In the genomic region with DNA sequence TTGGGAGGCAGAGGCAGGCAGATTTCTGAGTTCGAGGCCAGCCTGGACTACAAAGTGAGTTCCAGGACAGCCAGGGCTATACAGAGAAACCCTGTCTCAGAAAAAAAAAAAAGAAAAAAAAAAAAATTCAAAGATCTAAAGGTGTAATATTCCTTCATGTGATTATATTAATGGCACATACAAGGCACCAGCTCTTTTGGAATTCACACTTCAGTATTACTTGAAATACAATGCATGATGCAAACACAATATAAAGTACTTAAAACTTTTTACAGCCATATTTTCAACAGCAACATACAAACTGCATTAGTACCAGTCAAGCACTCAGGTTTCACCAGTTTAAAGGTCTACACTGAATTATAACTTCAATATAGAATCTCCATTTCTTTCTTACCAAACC, we compare ENCODE assay signal across 9 mouse cellular contexts. TPM values are rescaled to one million over a fixed set of nuclear protein-coding genes. Genes with fewer than 3 reads are reported as not detected.
DNase-seq lines count a peak whose midpoint lies in the region; ATAC-seq and TF ChIP-seq lines count a peak whose summit lies in the region.
"Had no signal": no experiment of that assay in that cellular context is flagged by ENCODE, and none has a peak within 500 bp of the region (broad histone marks: within the 10 kb centered on the region; RNA-seq: fewer than 3 reads in every experiment).

No protein-coding gene starts in this region.

- no peaks in the 10 kb centered on the region for H3K27me3 ChIP-seq in kidney, embryonic 15.5 days
- no peaks in the 10 kb centered on the region for H3K27me3 ChIP-seq in embryonic facial prominence, embryonic 14.5 days (replicated peaks; ENCODE audit: control insufficient read depth, insufficient read depth, low read length)
- no peaks in the 10 kb centered on the region for H3K27me3 ChIP-seq in intestine, embryonic 16.5 days (replicated peaks; ENCODE audit: control insufficient read depth, insufficient read depth, low read length)
- no peaks in the 10 kb centered on the region for H3K27me3 ChIP-seq in myocyte (ENCODE audit: control insufficient read depth, insufficient read depth, insufficient read length)

- peaks cover 18% of the 10 kb centered on the region for H3K4me1 ChIP-seq in kidney, embryonic 15.5 days
- peaks cover 9% of the 10 kb centered on the region for H3K4me1 ChIP-seq in embryonic facial prominence, embryonic 14.5 days (ENCODE audit: control insufficient read depth, insufficient read depth, low read length)
- peaks cover 7% of the 10 kb centered on the region for H3K4me1 ChIP-seq in intestine, embryonic 16.5 days (ENCODE audit: control insufficient read depth, insufficient read depth, low read length)

- H3K9me3 ChIP-seq in kidney, embryonic 15.5 days (replicated peaks): no peaks in the 10 kb centered on the region
- no peaks in the 10 kb centered on the region for H3K9me3 ChIP-seq in embryonic facial prominence, embryonic 14.5 days (ENCODE audit: control insufficient read depth, low read length)
- H3K9me3 ChIP-seq in intestine, embryonic 16.5 days (ENCODE audit: control insufficient read depth, low read length): no peaks in the 10 kb centered on the region
- H3K9me3 ChIP-seq: G1E had no signal

- DNase-seq in kidney, adult 18-20 months: no peak
- no peak for DNase-seq in embryonic facial prominence, embryonic 14.5 days (ENCODE audit: low spot score)
- no peak for DNase-seq in frontal cortex, postnatal 36 days (ENCODE audit: low spot score in 2 of 2)
- DNase-seq in yolk sac, embryonic 10.5 days (ENCODE audit: low spot score): no peak
- DNase-seq in natural killer cell, adult 2 months (ENCODE audit: low spot score in 2 of 2): no peak

- H3K9ac ChIP-seq in kidney, embryonic 15.5 days: 0 out of 2 replicates have a peak overlapping the region, but pooled peaks have one; percentile 95
- peak overlapping the region; percentile 99; the same call in 1 of the 2 replicates for H3K9ac ChIP-seq in embryonic facial prominence, embryonic 14.5 days (ENCODE audit: low read depth, low read length)
- H3K9ac ChIP-seq in intestine, embryonic 16.5 days (ENCODE audit: low read depth, low read length): peak overlapping the region; percentile 99; the same call in 1 of the 2 replicates

- H3K4me3 ChIP-seq in kidney, embryonic 15.5 days (replicated peaks): peak overlapping the region; percentile 79
- H3K4me3 ChIP-seq in embryonic facial prominence, embryonic 14.5 days (ENCODE audit: low read depth, low read length): peak overlapping the region; percentile 86
- H3K4me3 ChIP-seq in intestine, embryonic 16.5 days (ENCODE audit: low read length): no peak overlapping the region
- H3K4me3 ChIP-seq in myocyte: peak overlapping the region; percentile 72

- H3K79me2 ChIP-seq in myocyte (ENCODE audit: control insufficient read depth, insufficient read depth): peaks cover 62% of the 10 kb centered on the region

- ATAC-seq in kidney, embryonic 15.5 days (replicated peaks; ENCODE audit: low FRiP score): no peak
- ATAC-seq in embryonic facial prominence, embryonic 14.5 days (ENCODE audit: low read depth): no peak
- ATAC-seq in intestine, embryonic 16.5 days: no peak

- no peak overlapping the region for H3ac ChIP-seq in myocyte (ENCODE audit: control insufficient read depth, insufficient read length)

- H3K27ac ChIP-seq in kidney, embryonic 15.5 days: no peak overlapping the region
- no peak overlapping the region for H3K27ac ChIP-seq in embryonic facial prominence, embryonic 14.5 days (replicated peaks; ENCODE audit: low read depth, low read length)
- no peak overlapping the region for H3K27ac ChIP-seq in intestine, embryonic 16.5 days (ENCODE audit: low read length)

- WGBS in kidney, embryonic 15.5 days: 83% methylated on average over 1 of the region's 1 CpGs
- WGBS in embryonic facial prominence, embryonic 14.5 days: 95% methylated on average over 1 of the region's 1 CpGs
- WGBS in intestine, embryonic 16.5 days: 89% methylated on average over 1 of the region's 1 CpGs

- TF ChIP-seq POLR2A in myocyte (IDR thresholded peaks at IDR 0.05; ENCODE audit: insufficient read length, low read depth): no peak

- peak overlapping the region; percentile 68 for H3K4me2 ChIP-seq in kidney, embryonic 15.5 days
- H3K4me2 ChIP-seq in embryonic facial prominence, embryonic 14.5 days (ENCODE audit: low read depth, low read length): peak overlapping the region; percentile 71
- H3K4me2 ChIP-seq in intestine, embryonic 16.5 days (ENCODE audit: low read depth, low read length): peak overlapping the region; percentile 83; the same call in 1 of the 2 replicates
- peak overlapping the region; percentile 92 for H3K4me2 ChIP-seq in myocyte (ENCODE audit: low read depth)

- peaks cover 21% of the 10 kb centered on the region; the same call in 1 of the 2 replicates for H3K36me3 ChIP-seq in kidney, embryonic 15.5 days
- 0 out of 2 replicates have a peak, but pooled peaks cover 5% of the 10 kb centered on the region for H3K36me3 ChIP-seq in embryonic facial prominence, embryonic 14.5 days (ENCODE audit: control insufficient read depth, insufficient read depth, low read length)
- 0 out of 2 replicates have a peak, but pooled peaks cover 3% of the 10 kb centered on the region for H3K36me3 ChIP-seq in intestine, embryonic 16.5 days (ENCODE audit: control insufficient read depth, insufficient read depth, low read length)
- H3K36me3 ChIP-seq in myocyte (ENCODE audit: control insufficient read depth, insufficient read depth): no peaks in the 10 kb centered on the region

TF ChIP-seq in myocyte, 11 proteins besides CTCF, POLR2A, EP300 and RAD21:
- TF ChIP-seq CEBPB (IDR thresholded peaks at IDR 0.05; ENCODE audit: insufficient read depth, poor library complexity, severe bottlenecking) (no peak), MYOG (IDR thresholded peaks at IDR 0.05; ENCODE audit: control insufficient read depth in 1 of 3, insufficient read depth in 1 of 3, insufficient read length in 2 of 3, low read depth in 2 of 3) (no peak), TCF12 (IDR thresholded peaks at IDR 0.05; ENCODE audit: insufficient read depth, poor library complexity, severe bottlenecking) (no peak), MYOD1 (IDR thresholded peaks at IDR 0.05; ENCODE audit: control insufficient read depth in 1 of 3, insufficient read length in 2 of 3, low read depth in 2 of 3) (no peak), SRF (IDR thresholded peaks at IDR 0.05; ENCODE audit: control insufficient read depth, insufficient read length, low read depth) (no peak), TCF3 (IDR thresholded peaks at IDR 0.05; ENCODE audit: insufficient read length, low read depth) (no peak), MAX (IDR thresholded peaks at IDR 0.05; ENCODE audit: low read depth) (no peak), POLR2AphosphoS2 (IDR thresholded peaks at IDR 0.05; ENCODE audit: insufficient read length, low read depth) (no peak), REST (IDR thresholded peaks at IDR 0.05; ENCODE audit: insufficient read depth, insufficient read length) (no peak), USF1 (IDR thresholded peaks at IDR 0.05; ENCODE audit: low read depth) (no peak), E2F4 (IDR thresholded peaks at IDR 0.05; ENCODE audit: insufficient read depth) (no peak)

RNA-seq across cellular contexts. Expression of a gene that starts 2.4 kb away (rescaled TPM):
- polyA plus RNA-seq in kidney, embryonic 15.5 days (2015; fragmentation: Nextera tagmentation; extraction: Ambion mirVana): 61.0 and 63.7 TPM in 2 replicates
- 82.8 and 85.2 TPM in 2 replicates for polyA plus RNA-seq in embryonic facial prominence, embryonic 14.5 days (2014; fragmentation: Nextera tagmentation; extraction: Ambion mirVana)
- polyA plus RNA-seq in intestine, embryonic 16.5 days (2015; fragmentation: Nextera tagmentation; extraction: Ambion mirVana): 35.8 and 36.3 TPM in 2 replicates
- 5.1 TPM for polyA plus RNA-seq in myocyte (2012; fragmentation: generic; extraction: Trizol)
